In genomic region chr5:72755941-72756340, GRCm38 (mm10) we compare ENCODE assay signal across 17 mouse cellular contexts. TPM values are rescaled to one million over a fixed set of nuclear protein-coding genes. Genes with fewer than 3 reads are reported as not detected.
DNase-seq lines count a peak whose midpoint lies in the region; ATAC-seq and TF ChIP-seq lines count a peak whose summit lies in the region.
"Had no signal": no experiment of that assay in that cellular context is flagged by ENCODE, and none has a peak within 500 bp of the region (broad histone marks: within the 10 kb centered on the region; RNA-seq: fewer than 3 reads in every experiment).

No protein-coding gene starts in this region.

- no peak overlapping the region for H3K27ac ChIP-seq in cerebellum, adult 2 months (ENCODE audit: insufficient read depth, low read length)
- no peak overlapping the region for H3K27ac ChIP-seq in intestine, embryonic 16.5 days (ENCODE audit: low read length)
- no peak overlapping the region for H3K27ac ChIP-seq in hindbrain, embryonic 12.5 days
- H3K27ac ChIP-seq: kidney, embryonic 15.5 days; limb, embryonic 15.5 days; lung, embryonic 15.5 days; midbrain, embryonic 12.5 days had no signal

- ATAC-seq in intestine, embryonic 16.5 days: no peak
- no peak for ATAC-seq in hindbrain, embryonic 12.5 days (ENCODE audit: low FRiP score)

- no peak overlapping the region for H3K4me3 ChIP-seq in cerebellum, adult 2 months (replicated peaks; ENCODE audit: insufficient read depth, low read depth, low read length)
- H3K4me3 ChIP-seq in intestine, embryonic 16.5 days (ENCODE audit: low read length): no peak overlapping the region
- no peak overlapping the region for H3K4me3 ChIP-seq in hindbrain, embryonic 12.5 days
- H3K4me3 ChIP-seq: kidney, embryonic 15.5 days; limb, embryonic 15.5 days; lung, embryonic 15.5 days; midbrain, embryonic 12.5 days had no signal

- H3K4me1 ChIP-seq in cerebellum, adult 2 months (ENCODE audit: control insufficient read depth, insufficient read depth, low read length): 0 out of 2 replicates have a peak, but pooled peaks cover 3% of the 10 kb centered on the region
- no peaks in the 10 kb centered on the region for H3K4me1 ChIP-seq in intestine, embryonic 16.5 days (ENCODE audit: control insufficient read depth, insufficient read depth, low read length)
- no peaks in the 10 kb centered on the region for H3K4me1 ChIP-seq in hindbrain, embryonic 12.5 days
- H3K4me1 ChIP-seq: kidney, embryonic 15.5 days; limb, embryonic 15.5 days; lung, embryonic 15.5 days had no signal

- peak; percentile 22 to 42 for DNase-seq in cerebellum, adult 2 months
- peak; percentile 64 to 69 for DNase-seq in cerebellum, postnatal 14 days
- DNase-seq in layer of hippocampus, adult 9-11 months: peak; percentile 71
- DNase-seq in right cerebral cortex, adult 18-20 months: peak; percentile 77
- DNase-seq in urinary bladder, postnatal 10 days (ENCODE audit: low spot score): no peak
- DNase-seq: adrenal gland, postnatal 36 days; heart, adult 18-20 months; heart, postnatal 4 days; spleen, adult 18-20 months; thymus, adult 18-20 months had no signal

- WGBS in cerebellum, adult 2 months: 39% methylated on average over 8 of the region's 8 CpGs
- 89% methylated on average over 8 of the region's 8 CpGs for WGBS in intestine, embryonic 16.5 days
- WGBS in hindbrain, embryonic 12.5 days: 86% methylated on average over 8 of the region's 8 CpGs

- 0 out of 2 replicates have a peak, but pooled peaks cover 2% of the 10 kb centered on the region for H3K36me3 ChIP-seq in intestine, embryonic 16.5 days (ENCODE audit: control insufficient read depth, insufficient read depth, low read length)
- no peaks in the 10 kb centered on the region for H3K36me3 ChIP-seq in hindbrain, embryonic 12.5 days
- H3K36me3 ChIP-seq: limb, embryonic 15.5 days; lung, embryonic 15.5 days; midbrain, embryonic 12.5 days had no signal

- no peaks in the 10 kb centered on the region for H3K27me3 ChIP-seq in cerebellum, adult 2 months (ENCODE audit: control insufficient read depth, insufficient read depth, low read length)
- H3K27me3 ChIP-seq in intestine, embryonic 16.5 days (replicated peaks; ENCODE audit: control insufficient read depth, insufficient read depth, low read length): no peaks in the 10 kb centered on the region
- H3K27me3 ChIP-seq in hindbrain, embryonic 12.5 days: no peaks in the 10 kb centered on the region
- H3K27me3 ChIP-seq: CH12.LX; kidney, embryonic 15.5 days; limb, embryonic 15.5 days; lung, embryonic 15.5 days; midbrain, embryonic 12.5 days had no signal

- no peak overlapping the region for H3K9ac ChIP-seq in intestine, embryonic 16.5 days (ENCODE audit: low read depth, low read length)
- no peak overlapping the region for H3K9ac ChIP-seq in hindbrain, embryonic 12.5 days
- H3K9ac ChIP-seq: kidney, embryonic 15.5 days; limb, embryonic 15.5 days; lung, embryonic 15.5 days; midbrain, embryonic 12.5 days had no signal

- TF ChIP-seq CTCF in cerebellum, adult 2 months (IDR thresholded peaks at IDR 0.05; ENCODE audit: borderline replicate concordance, insufficient read depth, low read depth, low read length): no peak

- H3K9me3 ChIP-seq in intestine, embryonic 16.5 days (ENCODE audit: control insufficient read depth, low read length): no peaks in the 10 kb centered on the region
- H3K9me3 ChIP-seq in hindbrain, embryonic 12.5 days (replicated peaks): no peaks in the 10 kb centered on the region
- H3K9me3 ChIP-seq: kidney, embryonic 15.5 days; limb, embryonic 15.5 days; lung, embryonic 15.5 days; midbrain, embryonic 12.5 days had no signal

- no peak overlapping the region for H3K4me2 ChIP-seq in intestine, embryonic 16.5 days (ENCODE audit: low read depth, low read length)
- H3K4me2 ChIP-seq in hindbrain, embryonic 12.5 days (replicated peaks): no peak overlapping the region
- H3K4me2 ChIP-seq: kidney, embryonic 15.5 days; limb, embryonic 15.5 days; lung, embryonic 15.5 days; midbrain, embryonic 12.5 days had no signal

- no peak for TF ChIP-seq POLR2A in cerebellum, adult 2 months (IDR thresholded peaks at IDR 0.05; ENCODE audit: borderline replicate concordance, insufficient read depth, low read length)

RNA-seq across cellular contexts. Expression of gene Txk, which starts 3.4 kb away (rescaled TPM):
- 0.03 and 0.05 TPM in 2 replicates for polyA plus RNA-seq in cerebellum, adult 2 months (2012; rRNA removed)
- 0.48 and 0.54 TPM in 2 replicates for polyA plus RNA-seq in intestine, embryonic 16.5 days (2015; fragmentation: Nextera tagmentation; extraction: Ambion mirVana)
- 0.12 TPM in 1 of 2 replicates, not detected in the other for polyA plus RNA-seq in hindbrain, embryonic 12.5 days (2016; fragmentation: Nextera tagmentation; extraction: Ambion mirVana)
